Mouse (Mus musculus) C3H10T1/2 (cell line): ENCODE measurements around the gene Lonrf3. TPM values are rescaled to one million over a fixed set of nuclear protein-coding genes. Genes with fewer than 3 reads are reported as not detected.

Source experiments
- polyA plus RNA-seq, 2 experiments: library from polyadenylated mRNA; unstranded; fragments of >200 nt; fragmentation: generic; extraction: Trizol; gene quantifications; one replicate each; pipeline ENCODE4 v1.2.1; 2012; ENCODE audit warnings: missing spikeins in 2 of 2

Lonrf3 gene
- polyA plus RNA-seq = 1 to 10 TPM in 1 of 2 experiments, under 1 TPM in 1; 0.46 to 2.5 TPM

GRCm38 (mm10) chrX:36328271-36329039, at the start of gene Lonrf3:
Lonrf3 (plus strand) TSS chrX:36328353.

GRCm38 (mm10) chrX:36400980-36401379, 72.8 kb downstream of the Lonrf3 start, which contains the start of gene Gm6268:
Gm6268 (plus strand) TSS chrX:36401280.

Other genes starting within 250 kb of the Lonrf3 start
- under 1 TPM in 1 of 2 experiments, not detected in 1; 0.01 TPM for gene Il13ra1, start 216.2 kb upstream of the Lonrf3 start, polyA plus RNA-seq
- not detected for gene Zcchc12, start 132.4 kb upstream of the Lonrf3 start, polyA plus RNA-seq
- gene Gm6268, start 72.9 kb downstream of the Lonrf3 start, polyA plus RNA-seq = not detected
- gene Gm14569, start 163.5 kb downstream of the Lonrf3 start, polyA plus RNA-seq = not detected